Mouse (Mus musculus) megakaryocyte, embryonic 14.5 days (primary cell): ENCODE measurements around the gene Fbp2.

Source experiments
- FLI1 ChIP-seq: IDR thresholded peaks from 2 replicates; pipeline ENCODE4 v1.6.1; 2012; ENCODE audit warnings: low read length, inconsistent platforms, mixed read lengths
- GATA1 ChIP-seq: IDR thresholded peaks from 3 replicates; pipeline ENCODE4 v1.6.1; 2012; ENCODE audit warnings: mixed read lengths, low read length, inconsistent platforms, borderline replicate concordance

DNA sequence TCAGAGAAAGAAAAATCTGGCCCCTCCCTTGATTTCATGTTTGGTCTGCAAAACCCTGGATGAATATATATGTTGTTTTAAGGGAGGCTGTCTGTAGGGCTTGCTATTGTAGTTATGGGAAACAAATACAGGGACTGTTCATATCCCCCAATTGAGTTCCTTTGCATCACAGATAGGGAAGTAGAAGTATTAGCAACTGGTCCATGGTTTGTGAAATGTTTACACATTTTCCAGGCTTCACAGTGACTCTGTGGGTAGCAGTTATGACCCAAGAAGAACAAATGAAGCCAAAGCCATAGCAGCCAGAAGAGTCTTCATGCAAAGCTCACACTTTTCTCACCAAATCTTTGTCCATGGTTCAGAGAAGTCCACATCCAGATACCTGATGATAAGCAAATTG is 42.9 kb upstream of the Fbp2 start:
- TF ChIP-seq GATA1 (no peak), FLI1 (no peak)
